Mouse (Mus musculus): ENCODE results near the gene Lsg1. TPM values are rescaled to one million over a fixed set of nuclear protein-coding genes. Genes with fewer than 3 reads are reported as not detected.

Gene Lsg1
- polyA plus RNA-seq (2012; rRNA removed) = 13.1 and 14.7 TPM in 2 replicates

DNA sequence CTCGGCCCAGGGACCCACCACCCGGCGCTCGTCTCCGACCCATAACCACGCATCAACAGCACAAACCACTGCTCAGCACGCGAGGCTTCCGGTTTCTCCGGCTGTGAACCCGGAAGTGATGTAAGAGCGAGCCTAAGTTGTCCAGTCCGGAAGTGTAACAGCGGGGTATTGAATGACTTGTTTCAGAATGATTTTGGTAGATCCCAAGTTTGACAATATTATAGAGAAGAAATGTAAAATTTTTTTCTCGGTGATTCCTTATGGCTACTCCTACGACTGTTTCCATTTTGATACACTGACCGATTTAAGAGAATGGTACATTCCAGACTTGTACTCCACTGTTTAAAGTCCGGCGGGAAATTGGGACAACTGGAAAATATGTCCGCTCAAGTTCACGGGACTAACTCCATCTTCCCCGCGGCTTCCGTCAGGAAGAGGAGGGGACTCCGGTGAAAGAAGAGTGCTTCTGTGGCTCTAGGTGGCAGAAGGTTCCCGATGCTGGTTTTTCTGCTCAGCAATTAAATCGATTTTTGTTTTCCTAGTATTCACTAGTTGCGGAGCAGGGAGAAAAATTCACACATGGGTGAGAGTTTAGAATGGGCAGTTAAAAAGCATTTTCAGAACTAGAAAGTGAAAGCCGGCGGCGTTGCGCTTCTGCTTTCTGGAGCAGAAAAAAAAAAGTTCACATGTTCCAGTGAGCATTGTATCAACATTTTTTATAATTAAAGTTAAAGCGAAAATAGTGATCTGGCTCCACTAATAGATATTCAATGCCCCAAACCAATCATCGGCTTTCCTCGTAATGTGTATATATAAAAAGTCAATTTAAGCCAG lies at the start of gene Lsg1:
Gene Lsg1 (minus strand): TSS at position 99 of the 834 bp plus-strand sequence.

DNA sequence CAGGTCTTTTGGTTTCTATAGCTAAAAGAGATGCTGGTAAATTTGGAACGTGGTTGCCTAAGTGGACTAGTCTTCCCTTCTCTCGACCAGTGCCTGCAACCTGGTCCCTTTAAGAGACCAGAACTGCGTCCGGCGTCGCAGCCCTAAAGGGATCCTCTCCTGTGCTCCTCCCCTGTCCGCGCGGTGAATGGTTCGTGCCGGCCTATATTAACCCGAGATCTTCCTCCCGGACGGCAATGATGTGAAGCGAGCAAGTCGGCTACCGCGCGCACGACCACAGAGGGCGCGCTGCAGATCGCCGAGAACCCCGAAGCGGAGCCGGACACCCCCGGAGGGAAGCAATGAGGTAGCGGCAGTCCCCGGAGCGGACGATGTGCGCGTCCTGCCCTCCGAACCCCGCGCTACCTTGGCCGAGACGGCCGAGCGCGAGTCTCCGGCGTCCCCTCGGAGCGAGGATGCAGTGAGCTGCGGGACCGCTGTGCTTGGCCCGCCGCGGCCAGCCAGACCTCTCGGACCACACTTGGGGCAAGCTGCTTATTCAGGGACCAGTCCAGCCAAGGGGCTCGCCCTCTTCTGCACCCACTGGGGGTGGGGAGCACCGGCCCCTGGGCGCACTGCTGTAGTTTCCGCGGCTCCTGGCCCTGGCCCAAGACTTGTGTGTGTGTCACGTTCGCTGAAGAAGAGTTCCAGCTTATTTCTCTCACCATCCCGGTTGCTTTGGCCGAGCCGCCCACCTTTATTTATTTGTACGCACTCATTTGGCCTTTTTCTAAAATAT lies 12.3 kb upstream of the Lsg1 start, which contains the start of gene Fam43a:
Gene Fam43a (plus strand): TSS at position 233 of the 778 bp plus-strand sequence.

DNA sequence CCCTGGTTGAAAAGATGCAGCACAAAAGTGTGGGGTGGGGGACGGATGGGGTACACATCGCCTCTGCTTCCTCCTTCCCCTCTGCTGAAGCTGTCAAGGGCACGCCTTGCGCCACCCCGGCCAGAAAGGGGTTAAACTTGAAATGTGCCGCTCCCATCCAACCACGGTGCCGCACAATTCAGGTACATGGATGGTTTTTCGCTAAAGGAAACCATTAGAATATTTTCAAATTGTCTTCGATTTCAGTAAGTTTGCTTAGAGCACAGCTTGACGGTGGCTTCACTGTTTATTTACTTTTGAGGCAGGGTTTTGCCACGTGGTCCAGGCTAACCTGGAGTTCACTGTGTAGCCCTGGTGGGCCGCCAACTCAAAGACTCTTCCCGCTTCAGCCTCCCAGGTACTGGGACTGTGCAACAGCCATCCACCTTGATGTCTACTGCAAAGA lies 36.6 kb downstream of the Lsg1 start, which contains the start of gene Tmem44:
Gene Tmem44 (minus strand): TSS at position 95 of the 445 bp plus-strand sequence.

Other genes starting within 250 kb of the Lsg1 start
- gene Atp13a3, start 181.6 kb downstream of the Lsg1 start, polyA plus RNA-seq (2012; rRNA removed) = 15.7 and 17.3 TPM in 2 replicates
- gene Tmem44, start 36.8 kb downstream of the Lsg1 start, polyA plus RNA-seq (2012; rRNA removed) = 0.96 and 1.1 TPM in 2 replicates
- 2.4 and 2.7 TPM in 2 replicates for gene Fam43a, start 12.1 kb upstream of the Lsg1 start, polyA plus RNA-seq (2012; rRNA removed)